Mouse (Mus musculus) hindbrain, postnatal 0 days (tissue): ENCODE results near the gene Cyp2b10. TPM values are rescaled to one million over a fixed set of nuclear protein-coding genes. Genes with fewer than 3 reads are reported as not detected.

Experiments used
- ATAC-seq: fragments of 200-750 bp; cut with Nextera tagmentation; 2 replicates; pipeline ENCODE4 v1.8.0; 2017; ENCODE audit warnings: mild to moderate bottlenecking, moderate TSS enrichment, moderate library complexity
- DNase-seq: peaks from one replicate; pipeline ENCODE4 v3.0.0-alpha.2; 2015; ENCODE audit warnings: low spot score
- H3K27ac ChIP-seq: fragments of 300-500 bp; sonication (generic); 2 replicates; pipeline ENCODE4 v1.5.1; 2014; ENCODE audit warnings: mild to moderate bottlenecking
- H3K27me3 ChIP-seq: fragments of 300-500 bp; sonication (generic); 2 replicates; pipeline ENCODE4 v1.6.1; 2014; ENCODE audit warnings: low read length, mixed read lengths; ENCODE audit not compliant: insufficient read depth
- H3K36me3 ChIP-seq: fragments of 300-500 bp; sonication (generic); 2 replicates; pipeline ENCODE4 v1.6.1; 2014; ENCODE audit warnings: low read length, mixed read lengths; ENCODE audit not compliant: insufficient read depth
- H3K4me1 ChIP-seq: fragments of 300-500 bp; sonication (generic); 2 replicates; pipeline ENCODE4 v1.6.1; 2014; ENCODE audit warnings: antibody characterized with exemption, low read length, mixed read lengths; ENCODE audit not compliant: insufficient read depth
- H3K4me2 ChIP-seq: fragments of 300-500 bp; sonication (generic); 2 replicates; pipeline ENCODE4 v1.6.1; 2014; ENCODE audit warnings: low read depth, mild to moderate bottlenecking, low read length, moderate library complexity, mixed read lengths
- H3K4me3 ChIP-seq: fragments of 300-500 bp; sonication (generic); 2 replicates; pipeline ENCODE4 v1.5.1; 2014; ENCODE audit warnings: low read length
- H3K9ac ChIP-seq: fragments of 300-500 bp; sonication (generic); replicated peaks from 2 replicates; pipeline ENCODE4 v1.6.1; 2014; ENCODE audit warnings: mild to moderate bottlenecking, low read length, moderate library complexity, mixed read lengths
- H3K9me3 ChIP-seq: fragments of 300-500 bp; sonication (generic); 2 replicates; pipeline ENCODE4 v1.6.1; 2016; ENCODE audit warnings: low read length, mixed read lengths
- CTCF ChIP-seq: IDR thresholded peaks from 2 replicates; pipeline ENCODE4 v1.5.1; 2016; ENCODE audit warnings: antibody characterized with exemption, control low read depth, low read depth
- WGBS: fragments of 180-500 bp; shearing (Covaris S2); extraction: QIAGEN DNeasy Blood & Tissue Kit; methylation state at CpG from one replicate; pipeline ENCODE4 v1.1.7; 2014; 5-methylcytosine and 5-hydroxymethylcytosine counted together
- polyA plus RNA-seq: library from polyadenylated mRNA; unstranded; fragments of >200 nt; fragmentation: Nextera tagmentation; extraction: Ambion mirVana; gene quantifications from 2 replicates; pipeline ENCODE4 v1.2.1, GENCODE M21; 2015
- total RNA-seq: library from RNA; depleted of rRNA; stranded (reverse); fragments of >200 nt; gene quantifications from 2 replicates; pipeline ENCODE4 v1.2.3, GENCODE M21; 2014

Cyp2b10 gene
- total and polyA plus RNA-seq, 2 experiments from 2014 or later, result not detected

DNA sequence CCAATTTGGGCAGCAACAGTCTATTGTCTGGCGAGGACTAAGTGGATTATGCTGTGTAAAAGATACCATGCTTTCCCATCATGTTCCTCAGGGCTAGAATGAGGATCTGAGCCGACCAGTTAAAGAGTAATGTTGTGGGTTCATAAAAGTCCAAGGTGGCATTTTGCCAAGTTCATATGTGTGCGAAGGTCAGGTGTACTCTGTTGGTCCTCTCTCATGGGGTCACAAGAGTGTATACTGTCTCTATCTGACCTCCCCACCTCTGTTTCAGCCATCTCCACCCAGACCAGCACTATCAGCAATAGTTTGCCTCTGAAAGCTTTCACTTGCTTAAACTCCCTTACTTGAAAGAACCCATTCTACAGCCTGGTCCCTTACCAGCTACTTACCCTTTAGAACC, 9.7 kb upstream of the Cyp2b10 start:
- Histone ChIP-seq H3K27ac (no peak overlapping the region), H3K27me3 (no peaks in the 10 kb centered on the region), H3K9me3 (no peaks in the 10 kb centered on the region), H3K4me3 (no peak overlapping the region), H3K4me2 (no peak overlapping the region), H3K36me3 (no peaks in the 10 kb centered on the region), H3K4me1 (no peaks in the 10 kb centered on the region), H3K9ac (no peak overlapping the region)
- WGBS, result 82% methylated on average over 3 of the region's 3 CpGs
- no peak for DNase-seq
- TF ChIP-seq CTCF, result no peak
- ATAC-seq, result no peak

- Histone ChIP-seq H3K4me1 (no peaks in the 10 kb centered on the region), H3K9ac (no peak overlapping the region), H3K4me2 (no peak overlapping the region), H3K27ac (no peak overlapping the region), H3K27me3 (no peaks in the 10 kb centered on the region), H3K9me3 (no peaks in the 10 kb centered on the region), H3K36me3 (no peaks in the 10 kb centered on the region), H3K4me3 (no peak overlapping the region)
- no peak for ATAC-seq
- no peak for DNase-seq
- no peak for TF ChIP-seq CTCF
- WGBS, result 84% methylated on average over 5 of the region's 5 CpGs
Measured at GRCm38 (mm10) chr7:25893159-25893558, 4.3 kb upstream of the Cyp2b10 start.

GRCm38 (mm10) chr7:25895162-25895561, 2.3 kb upstream of the Cyp2b10 start:
- H3K36me3 ChIP-seq, result no peaks in the 10 kb centered on the region
- no peaks in the 10 kb centered on the region for H3K9me3 ChIP-seq
- no peak overlapping the region for H3K9ac ChIP-seq
- no peak overlapping the region for H3K4me3 ChIP-seq
- ATAC-seq (no peak), DNase-seq (no peak)
- H3K4me2 ChIP-seq, result no peak overlapping the region
- no peaks in the 10 kb centered on the region for H3K27me3 ChIP-seq
- no peak for TF ChIP-seq CTCF
- no peaks in the 10 kb centered on the region for H3K4me1 ChIP-seq
- H3K27ac ChIP-seq, result no peak overlapping the region
- WGBS, result 63% methylated on average over 1 of the region's 1 CpGs

DNA sequence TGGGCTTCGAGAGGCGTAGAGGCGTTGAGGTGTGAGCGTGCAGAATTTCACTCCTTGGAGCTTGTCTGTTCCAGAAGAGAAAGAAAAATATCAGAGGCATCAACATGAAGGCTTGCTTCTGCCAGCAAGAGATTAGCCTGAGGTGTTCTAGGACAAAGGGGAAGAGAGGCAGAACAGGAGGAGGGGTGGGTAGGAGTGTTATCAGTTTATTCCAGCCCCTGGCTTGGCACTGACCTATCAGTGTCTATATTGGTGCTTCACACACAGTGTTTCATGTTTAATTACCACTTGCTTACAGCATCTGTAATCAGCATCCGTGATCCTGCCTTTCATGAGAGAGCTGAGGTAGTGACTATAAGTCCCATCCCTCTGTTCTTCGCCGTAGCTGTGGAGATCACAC, 644 bp downstream of the Cyp2b10 start:
- H3K4me2 ChIP-seq, result no peak overlapping the region
- no peak overlapping the region for H3K9ac ChIP-seq
- WGBS, result 91% methylated on average over 7 of the region's 7 CpGs
- no peak overlapping the region for H3K27ac ChIP-seq
- ATAC-seq (no peak), DNase-seq (no peak)
- TF ChIP-seq CTCF, result no peak
- H3K27me3 ChIP-seq, result no peaks in the 10 kb centered on the region
- H3K36me3 ChIP-seq, result no peaks in the 10 kb centered on the region
- no peaks in the 10 kb centered on the region for H3K9me3 ChIP-seq
- H3K4me1 ChIP-seq, result no peaks in the 10 kb centered on the region
- no peak overlapping the region for H3K4me3 ChIP-seq

- Histone ChIP-seq H3K36me3 (no peaks in the 10 kb centered on the region), H3K4me2 (no peak overlapping the region), H3K27ac (no peak overlapping the region), H3K9ac (no peak overlapping the region), H3K27me3 (no peaks in the 10 kb centered on the region), H3K4me1 (no peaks in the 10 kb centered on the region), H3K9me3 (no peaks in the 10 kb centered on the region), H3K4me3 (no peak overlapping the region)
- DNase-seq (no peak), ATAC-seq (no peak)
- no peak for TF ChIP-seq CTCF
- 74% methylated on average over 8 of the region's 8 CpGs for WGBS
Measured at GRCm38 (mm10) chr7:25902061-25902690, 4.8 kb downstream of the Cyp2b10 start.

- Histone ChIP-seq H3K4me2 (no peak overlapping the region), H3K4me3 (no peak overlapping the region), H3K36me3 (no peaks in the 10 kb centered on the region), H3K4me1 (no peaks in the 10 kb centered on the region), H3K9me3 (no peaks in the 10 kb centered on the region), H3K27ac (no peak overlapping the region), H3K9ac (no peak overlapping the region), H3K27me3 (no peaks in the 10 kb centered on the region)
- TF ChIP-seq CTCF, result no peak
- DNase-seq (no peak), ATAC-seq (no peak)
- WGBS, result 63% methylated on average over 14 of the region's 14 CpGs
Measured at GRCm38 (mm10) chr7:25903156-25903555, 5.7 kb downstream of the Cyp2b10 start.

GRCm38 (mm10) chr7:25904066-25904465, 6.6 kb downstream of the Cyp2b10 start:
- WGBS, result 33% methylated on average over 3 of the region's 3 CpGs
- no peaks in the 10 kb centered on the region for H3K36me3 ChIP-seq
- ATAC-seq, result no peak
- DNase-seq, result peak; percentile 6
- no peak overlapping the region for H3K9ac ChIP-seq
- no peak overlapping the region for H3K4me3 ChIP-seq
- H3K4me2 ChIP-seq, result no peak overlapping the region
- H3K9me3 ChIP-seq, result no peaks in the 10 kb centered on the region
- H3K27ac ChIP-seq, result no peak overlapping the region
- no peaks in the 10 kb centered on the region for H3K4me1 ChIP-seq
- H3K27me3 ChIP-seq, result no peaks in the 10 kb centered on the region
- TF ChIP-seq CTCF, result peak; percentile 50
